Mouse (Mus musculus): ENCODE measurements around the gene Trnp1.

- TF ChIP-seq HCFC1 (IDR thresholded peaks at IDR 0.05; ENCODE audit: borderline replicate concordance, insufficient read depth, low read length) (no peak), MAFK (IDR thresholded peaks at IDR 0.05; ENCODE audit: insufficient read depth, low read depth, low read length) (no peak), ZNF384 (IDR thresholded peaks at IDR 0.05; ENCODE audit: low read depth, low read length) (no peak), CHD2 (IDR thresholded peaks at IDR 0.05; ENCODE audit: low read depth, low read length) (no peak)
Measured at GRCm38 (mm10) chr4:133445727-133446126, 52.6 kb downstream of the Trnp1 start.
